Mouse (Mus musculus) embryonic facial prominence, embryonic 13.5 days (tissue): Measurements from ENCODE around the gene Mapk10. TPM values are rescaled to one million over a fixed set of nuclear protein-coding genes. Genes with fewer than 3 reads are reported as not detected.

Experiments used
- ATAC-seq: fragments of 200-750 bp; cut with Nextera tagmentation; 2 replicates; pipeline ENCODE4 v1.8.0; 2017; ENCODE audit warnings: low read depth; ENCODE audit not compliant: insufficient number of reproducible peaks, insufficient read depth, low FRiP score, low TSS enrichment
- H3K27ac ChIP-seq: fragments of 300-500 bp; sonication (generic); 2 replicates; pipeline ENCODE4 v1.5.1; 2015; ENCODE audit warnings: moderate library complexity, mild to moderate bottlenecking, inconsistent platforms
- H3K27me3 ChIP-seq: fragments of 300-500 bp; sonication (generic); 2 replicates; pipeline ENCODE4 v1.6.1; 2015; ENCODE audit warnings: mild to moderate bottlenecking, inconsistent platforms
- H3K36me3 ChIP-seq: fragments of 300-500 bp; sonication (generic); 2 replicates; pipeline ENCODE4 v1.6.1; 2015; ENCODE audit warnings: mild to moderate bottlenecking, inconsistent platforms
- H3K4me1 ChIP-seq: fragments of 300-500 bp; sonication (generic); 2 replicates; pipeline ENCODE4 v1.6.1; 2015; ENCODE audit warnings: inconsistent platforms
- H3K4me2 ChIP-seq: fragments of 300-500 bp; sonication (generic); 2 replicates; pipeline ENCODE4 v1.6.1; 2015; ENCODE audit warnings: moderate library complexity, mild to moderate bottlenecking, inconsistent platforms
- H3K4me3 ChIP-seq: fragments of 300-500 bp; sonication (generic); 2 replicates; pipeline ENCODE4 v1.5.1; 2015; ENCODE audit warnings: mild to moderate bottlenecking, inconsistent platforms
- H3K9ac ChIP-seq: fragments of 300-500 bp; sonication (generic); 2 replicates; pipeline ENCODE4 v1.6.1; 2015; ENCODE audit warnings: mild to moderate bottlenecking, inconsistent platforms
- H3K9me3 ChIP-seq: fragments of 300-500 bp; sonication (generic); 2 replicates; pipeline ENCODE4 v1.6.1; 2016; ENCODE audit warnings: inconsistent platforms
- WGBS: fragments of 180-500 bp; shearing (Covaris S2); methylation state at CpG from one replicate; pipeline ENCODE4 v1.1.7; 2015; ENCODE audit warnings: mixed read lengths; 5-methylcytosine and 5-hydroxymethylcytosine counted together
- polyA plus RNA-seq: library from polyadenylated mRNA; unstranded; fragments of >200 nt; fragmentation: Nextera tagmentation; extraction: Ambion mirVana; gene quantifications from 2 replicates; pipeline ENCODE4 v1.2.1, GENCODE M21; 2015

Mapk10 gene
- polyA plus RNA-seq, 1 experiment from 2014 or later, result 2.4 TPM

DNA sequence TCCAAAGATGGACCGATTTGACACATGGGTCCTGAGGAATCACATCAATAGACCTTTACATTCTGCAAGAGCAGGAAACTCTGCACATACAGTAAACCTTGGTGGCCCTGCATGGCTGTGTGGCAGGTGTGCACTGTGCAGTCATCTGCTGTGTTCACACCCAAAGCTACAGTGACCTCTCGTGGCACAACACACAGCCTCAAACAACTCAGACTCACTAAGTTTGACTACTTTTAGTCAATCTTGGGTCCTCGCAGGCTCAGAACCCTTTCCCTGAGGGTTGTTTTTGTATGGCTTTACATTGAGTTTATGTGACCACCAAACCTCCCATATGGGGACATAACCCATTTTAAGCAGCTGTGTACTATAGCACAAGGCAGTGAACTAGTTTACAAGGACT lies 47.1 kb downstream of the Mapk10 start:
- 83% methylated on average over 3 of the region's 3 CpGs for WGBS
- H3K27me3 ChIP-seq, result no peaks in the 10 kb centered on the region
- H3K36me3 ChIP-seq, result no peaks in the 10 kb centered on the region
- H3K4me1 ChIP-seq, result peaks cover 5% of the 10 kb centered on the region; the same call in 1 of the 2 replicates
- H3K9ac ChIP-seq, result no peak overlapping the region
- H3K27ac ChIP-seq, result no peak overlapping the region
- ATAC-seq, result no peak
- no peaks in the 10 kb centered on the region for H3K9me3 ChIP-seq
- no peak overlapping the region for H3K4me3 ChIP-seq
- H3K4me2 ChIP-seq, result no peak overlapping the region

DNA sequence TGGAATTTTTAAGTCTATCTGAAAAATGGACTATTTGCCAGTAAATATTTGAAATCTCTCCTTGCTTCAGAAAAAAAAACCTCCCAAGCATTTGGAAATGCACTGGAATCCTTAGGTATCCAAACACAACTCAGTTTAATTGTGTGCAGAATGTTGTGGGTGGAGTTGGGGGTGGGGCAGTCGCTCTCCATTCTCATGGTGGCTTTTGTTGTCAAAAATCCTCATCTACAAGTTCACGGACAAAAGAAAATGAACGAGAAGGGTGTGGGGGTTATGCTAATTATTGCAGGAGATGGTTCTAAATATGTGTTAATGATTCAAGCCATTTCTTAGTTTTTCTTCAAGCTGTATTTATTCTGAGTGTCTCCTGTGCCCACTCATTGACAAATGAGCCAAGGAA lies 49.6 kb downstream of the Mapk10 start:
- no peaks in the 10 kb centered on the region for H3K9me3 ChIP-seq
- no peak overlapping the region for H3K4me3 ChIP-seq
- no peaks in the 10 kb centered on the region for H3K36me3 ChIP-seq
- H3K4me2 ChIP-seq, result no peak overlapping the region
- WGBS, result 54% methylated on average over 3 of the region's 3 CpGs
- H3K4me1 ChIP-seq, result peaks cover 5% of the 10 kb centered on the region; the same call in 1 of the 2 replicates
- no peak overlapping the region for H3K9ac ChIP-seq
- H3K27me3 ChIP-seq, result no peaks in the 10 kb centered on the region
- no peak for ATAC-seq
- H3K27ac ChIP-seq, result no peak overlapping the region

DNA sequence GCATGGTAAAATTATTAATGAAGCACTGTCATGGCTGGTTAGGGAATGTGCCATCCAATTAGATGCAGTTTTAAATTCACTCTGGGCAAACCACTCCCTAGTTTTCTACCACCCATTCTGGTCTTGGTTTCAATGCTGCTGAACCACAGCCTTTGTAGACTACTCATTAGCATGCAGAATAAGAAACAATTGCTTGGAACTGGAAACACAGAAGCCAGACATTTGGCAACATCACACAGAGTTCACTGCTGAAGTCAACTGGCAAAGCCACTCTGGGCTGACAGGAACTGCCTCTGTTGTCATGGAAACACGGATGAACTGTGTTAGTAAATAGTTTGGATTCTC lies 50.0 kb downstream of the Mapk10 start:
- Histone ChIP-seq H3K4me1 (peaks cover 5% of the 10 kb centered on the region; the same call in 1 of the 2 replicates), H3K4me3 (no peak overlapping the region), H3K27me3 (no peaks in the 10 kb centered on the region), H3K9me3 (no peaks in the 10 kb centered on the region), H3K9ac (no peak overlapping the region), H3K4me2 (no peak overlapping the region), H3K27ac (no peak overlapping the region), H3K36me3 (no peaks in the 10 kb centered on the region)
- ATAC-seq, result no peak
- 33% methylated on average over 1 of the region's 1 CpGs for WGBS

DNA sequence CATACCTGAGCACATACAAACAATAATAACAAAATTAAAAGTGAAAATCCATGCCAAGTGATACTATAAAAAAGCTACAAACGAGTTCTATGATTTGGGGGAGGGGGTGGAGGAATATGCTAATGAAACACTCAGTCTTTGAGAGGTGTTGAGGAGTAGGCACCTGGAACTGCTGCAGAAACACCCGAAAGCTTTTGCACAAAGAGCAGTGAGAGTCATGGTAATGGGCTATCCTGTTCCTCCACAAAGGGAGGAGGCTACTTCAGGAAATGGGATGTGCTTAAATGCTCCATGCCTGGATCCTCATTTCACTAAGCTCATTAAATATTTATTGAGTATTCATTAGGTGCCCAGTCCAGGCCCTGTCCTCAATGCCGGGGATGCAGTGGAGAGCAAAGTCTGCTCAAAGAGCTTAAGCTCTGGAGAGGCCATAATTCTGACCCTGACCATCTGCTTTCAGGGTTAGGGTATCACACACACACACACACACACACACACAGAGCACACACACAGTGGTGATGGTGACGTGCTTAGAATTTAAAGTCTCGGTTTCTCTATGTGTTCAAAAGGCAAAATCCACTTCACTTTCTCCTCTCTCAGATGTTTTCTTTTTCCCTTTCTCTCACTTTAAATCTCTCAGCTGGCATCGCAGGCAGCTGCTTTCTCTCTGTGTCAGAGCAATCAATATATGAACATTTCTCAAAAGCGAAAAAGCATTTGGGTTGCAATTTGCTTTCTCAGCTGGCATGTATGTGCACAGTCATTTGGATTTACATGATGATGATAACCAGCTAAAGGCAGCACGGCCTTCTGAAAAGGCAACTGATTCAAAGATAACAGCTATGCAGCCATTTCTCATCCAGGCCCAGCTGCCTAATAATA lies 50.6 kb downstream of the Mapk10 start:
- WGBS, result 73% methylated on average over 8 of the region's 8 CpGs
- no peak for ATAC-seq

DNA sequence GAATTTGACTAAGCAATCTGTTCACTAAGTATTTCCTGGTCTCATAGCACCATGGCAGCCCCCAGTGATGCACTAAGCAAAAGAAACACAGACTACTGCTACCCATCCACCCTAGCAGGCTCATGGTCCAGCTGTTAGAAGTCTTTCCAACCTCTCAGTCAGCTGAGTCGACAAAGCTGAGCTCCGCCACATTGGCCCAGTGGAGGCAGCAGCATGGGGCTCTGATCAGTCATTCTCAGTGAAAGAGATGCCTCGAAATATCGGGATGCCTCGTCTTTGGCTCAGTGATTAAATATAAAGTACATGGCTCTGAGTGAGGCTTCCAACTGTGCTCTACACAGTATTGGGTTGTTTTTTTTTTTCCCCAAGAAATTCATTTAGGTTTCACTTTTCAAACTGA lies 70.2 kb downstream of the Mapk10 start:
- ATAC-seq, result no peak
- Histone ChIP-seq H3K9ac (no peak overlapping the region), H3K4me3 (no peak overlapping the region), H3K9me3 (no peaks in the 10 kb centered on the region), H3K27me3 (no peaks in the 10 kb centered on the region), H3K27ac (no peak overlapping the region), H3K4me2 (no peak overlapping the region), H3K4me1 (no peaks in the 10 kb centered on the region), H3K36me3 (no peaks in the 10 kb centered on the region)
- 71% methylated on average over 5 of the region's 5 CpGs for WGBS

More for the DNA sequence above, 50.6 kb downstream of the Mapk10 start:
- peaks cover 5% of the 10 kb centered on the region; the same call in 1 of the 2 replicates for H3K4me1 ChIP-seq
- H3K4me2 ChIP-seq, result no peak overlapping the region
- H3K27ac ChIP-seq, result no peak overlapping the region
- no peaks in the 10 kb centered on the region for H3K27me3 ChIP-seq
- no peaks in the 10 kb centered on the region for H3K36me3 ChIP-seq
- no peaks in the 10 kb centered on the region for H3K9me3 ChIP-seq
- H3K9ac ChIP-seq, result no peak overlapping the region
- no peak overlapping the region for H3K4me3 ChIP-seq

DNA sequence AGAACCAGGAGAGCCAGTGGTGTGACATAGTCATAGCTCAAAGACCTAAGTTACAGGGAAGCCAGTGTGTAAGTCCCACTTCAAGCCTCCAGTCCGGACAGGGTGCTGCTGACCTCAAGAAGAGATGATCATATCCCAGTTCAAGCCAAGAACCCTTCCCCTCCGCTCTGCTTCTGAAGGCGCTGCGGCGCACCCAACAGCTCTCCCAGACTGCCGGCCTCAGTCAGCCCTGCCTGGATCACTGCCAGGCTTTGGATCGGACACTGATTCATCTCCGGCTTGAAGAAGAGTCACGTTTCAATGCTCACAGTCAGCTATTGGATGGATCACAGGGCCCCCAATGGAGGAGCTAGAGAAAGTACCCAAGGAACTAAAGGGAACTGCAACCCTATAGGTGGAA lies 76.3 kb downstream of the Mapk10 start:
- H3K4me1 ChIP-seq, result no peaks in the 10 kb centered on the region
- H3K4me2 ChIP-seq, result no peak overlapping the region
- H3K27me3 ChIP-seq, result no peaks in the 10 kb centered on the region
- no peak overlapping the region for H3K4me3 ChIP-seq
- no peaks in the 10 kb centered on the region for H3K36me3 ChIP-seq
- H3K9me3 ChIP-seq, result no peaks in the 10 kb centered on the region
- no peak overlapping the region for H3K9ac ChIP-seq
- no peak overlapping the region for H3K27ac ChIP-seq
- no peak for ATAC-seq
- WGBS, result 78% methylated on average over 9 of the region's 9 CpGs

DNA sequence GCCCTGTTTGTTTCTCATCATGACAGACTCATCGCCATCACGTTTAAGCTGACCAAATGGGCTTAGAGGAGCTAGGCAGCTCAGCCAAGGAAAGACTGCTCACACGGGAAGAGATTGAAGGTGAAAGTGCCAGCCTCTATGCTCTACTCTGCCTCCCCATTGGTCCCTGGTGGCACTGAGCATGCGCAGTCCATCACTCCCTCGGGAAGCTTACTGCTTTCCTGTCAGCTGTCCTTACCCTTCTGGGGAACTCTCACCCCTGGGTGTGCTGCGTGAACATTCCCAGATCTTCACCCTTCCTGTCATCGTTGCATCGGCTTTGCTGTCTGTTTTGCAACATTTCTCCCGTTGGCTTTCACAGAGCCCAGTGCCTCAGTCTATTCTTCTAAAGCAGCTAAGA lies 77.5 kb downstream of the Mapk10 start:
- no peaks in the 10 kb centered on the region for H3K27me3 ChIP-seq
- 82% methylated on average over 9 of the region's 9 CpGs for WGBS
- H3K36me3 ChIP-seq, result no peaks in the 10 kb centered on the region
- H3K4me2 ChIP-seq, result no peak overlapping the region
- H3K4me1 ChIP-seq, result no peaks in the 10 kb centered on the region
- H3K9me3 ChIP-seq, result no peaks in the 10 kb centered on the region
- H3K9ac ChIP-seq, result no peak overlapping the region
- no peak overlapping the region for H3K27ac ChIP-seq
- no peak for ATAC-seq
- no peak overlapping the region for H3K4me3 ChIP-seq

DNA sequence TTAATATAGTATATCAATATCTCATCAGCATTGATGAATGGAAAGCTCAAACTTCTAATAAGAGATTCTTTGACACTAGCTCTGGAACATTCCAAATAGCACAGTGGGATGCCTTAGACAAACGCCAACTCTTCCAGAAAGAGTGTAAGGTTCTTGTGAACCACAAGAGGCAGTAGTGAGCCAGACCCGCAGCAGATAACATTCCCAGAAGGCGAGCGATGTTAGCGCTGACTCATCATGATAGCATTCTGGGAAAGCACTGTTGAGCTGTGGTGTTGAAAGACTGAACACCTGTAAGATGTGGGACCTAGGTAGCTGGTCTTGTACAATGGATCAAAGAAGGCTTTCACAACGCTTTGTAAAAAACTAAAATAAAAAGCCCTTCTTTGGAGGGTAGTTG lies 78.3 kb downstream of the Mapk10 start:
- Histone ChIP-seq H3K4me3 (no peak overlapping the region), H3K4me2 (no peak overlapping the region), H3K36me3 (no peaks in the 10 kb centered on the region), H3K4me1 (no peaks in the 10 kb centered on the region), H3K27ac (no peak overlapping the region), H3K27me3 (no peaks in the 10 kb centered on the region), H3K9ac (no peak overlapping the region), H3K9me3 (no peaks in the 10 kb centered on the region)
- WGBS, result 77% methylated on average over 6 of the region's 6 CpGs
- ATAC-seq, result no peak

DNA sequence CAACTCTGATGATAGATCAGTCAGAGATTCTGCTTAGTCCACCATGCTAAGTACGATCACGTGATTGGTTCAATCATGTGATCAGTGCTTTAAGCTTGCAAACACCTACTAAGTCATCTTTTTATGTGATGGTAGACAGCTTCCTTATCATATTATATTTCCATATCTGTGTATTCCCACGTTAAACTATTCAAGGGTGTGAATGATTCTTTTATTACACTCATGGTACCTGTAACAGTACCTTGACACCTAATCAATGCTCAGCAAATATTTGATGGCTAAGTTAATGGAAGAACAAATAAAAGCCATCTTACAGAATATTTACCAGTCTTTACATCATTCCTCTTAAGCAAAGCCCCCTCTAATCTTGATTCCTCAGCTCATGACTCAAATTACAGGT lies 91.5 kb downstream of the Mapk10 start:
- Histone ChIP-seq H3K27me3 (no peaks in the 10 kb centered on the region), H3K4me3 (no peak overlapping the region), H3K36me3 (no peaks in the 10 kb centered on the region), H3K4me2 (no peak overlapping the region), H3K27ac (no peak overlapping the region), H3K9ac (no peak overlapping the region), H3K9me3 (no peaks in the 10 kb centered on the region), H3K4me1 (no peaks in the 10 kb centered on the region)
- 82% methylated on average over 3 of the region's 3 CpGs for WGBS
- ATAC-seq, result no peak

DNA sequence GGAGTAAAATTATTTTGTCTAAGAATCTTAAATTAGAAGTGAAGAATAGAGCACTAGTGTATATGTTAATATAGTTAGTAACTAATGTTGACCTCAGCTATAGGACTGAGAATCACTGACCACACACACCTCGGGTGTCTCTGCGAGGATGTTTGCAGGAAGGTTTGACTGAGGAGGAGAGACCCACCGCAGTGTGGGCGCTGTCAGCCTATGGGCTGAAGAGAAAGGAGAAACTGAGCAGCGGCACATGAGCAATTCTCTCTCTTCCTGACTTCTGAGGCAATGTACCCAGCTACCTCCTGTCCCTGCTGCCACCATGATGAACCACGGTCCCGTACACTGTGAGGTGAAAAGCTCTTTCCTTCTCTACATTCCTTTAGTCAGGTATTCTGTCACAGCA lies 95.6 kb downstream of the Mapk10 start:
- Histone ChIP-seq H3K27me3 (no peaks in the 10 kb centered on the region), H3K4me2 (no peak overlapping the region), H3K4me1 (no peaks in the 10 kb centered on the region), H3K4me3 (no peak overlapping the region), H3K9me3 (no peaks in the 10 kb centered on the region), H3K9ac (no peak overlapping the region), H3K36me3 (no peaks in the 10 kb centered on the region), H3K27ac (no peak overlapping the region)
- 90% methylated on average over 7 of the region's 7 CpGs for WGBS
- no peak for ATAC-seq

DNA sequence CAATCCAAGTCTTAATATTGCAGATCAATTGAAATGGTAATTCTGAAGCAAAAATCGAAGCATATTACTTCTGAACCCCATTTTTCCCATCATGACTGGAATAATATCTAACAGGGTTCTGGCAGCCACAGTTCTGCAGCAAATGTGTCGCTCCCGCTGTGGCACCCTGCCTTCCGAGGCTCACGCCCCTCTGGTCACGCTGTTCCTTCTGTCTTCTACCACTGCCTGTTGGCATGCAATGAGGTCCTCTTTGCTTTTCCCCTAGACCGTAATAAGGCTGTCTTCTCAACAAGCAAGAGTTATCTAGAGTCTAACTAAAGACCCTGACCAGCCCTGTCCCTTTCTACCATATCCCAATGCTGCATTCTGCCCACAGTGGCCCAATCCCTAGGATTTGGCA lies 98.7 kb downstream of the Mapk10 start:
- H3K36me3 ChIP-seq, result no peaks in the 10 kb centered on the region
- H3K4me3 ChIP-seq, result no peak overlapping the region
- H3K4me2 ChIP-seq, result no peak overlapping the region
- no peak overlapping the region for H3K9ac ChIP-seq
- WGBS, result 90% methylated on average over 7 of the region's 7 CpGs
- H3K27ac ChIP-seq, result no peak overlapping the region
- H3K27me3 ChIP-seq, result no peaks in the 10 kb centered on the region
- H3K9me3 ChIP-seq, result no peaks in the 10 kb centered on the region
- H3K4me1 ChIP-seq, result no peaks in the 10 kb centered on the region
- ATAC-seq, result no peak

DNA sequence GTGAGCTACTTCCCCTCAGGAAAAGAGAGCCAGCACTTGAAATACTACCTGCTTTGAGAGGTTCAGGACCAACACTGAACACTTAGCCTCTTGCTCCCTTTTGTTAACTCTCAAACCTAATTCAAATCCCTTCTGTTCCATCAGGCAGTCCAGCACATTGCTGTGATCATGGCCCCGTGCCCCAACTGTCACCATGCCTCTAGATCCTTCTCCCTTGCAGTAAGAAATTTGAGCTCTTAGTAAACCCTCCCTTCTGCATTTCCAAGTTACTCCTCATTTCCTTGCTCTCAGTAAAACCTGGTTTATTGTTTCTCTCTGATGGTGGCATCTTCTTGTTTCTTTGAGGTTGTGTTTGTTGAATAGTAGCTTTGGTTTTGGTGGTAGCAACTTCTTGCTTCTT lies 101.7 kb downstream of the Mapk10 start:
- Histone ChIP-seq H3K9ac (no peak overlapping the region), H3K9me3 (no peaks in the 10 kb centered on the region), H3K27ac (no peak overlapping the region), H3K4me1 (no peaks in the 10 kb centered on the region), H3K27me3 (no peaks in the 10 kb centered on the region), H3K4me2 (no peak overlapping the region), H3K4me3 (no peak overlapping the region), H3K36me3 (no peaks in the 10 kb centered on the region)
- 60% methylated on average over 1 of the region's 1 CpGs for WGBS
- ATAC-seq, result no peak
